Mouse (Mus musculus): ENCODE data around the gene C2cd2l. TPM values are rescaled to one million over a fixed set of nuclear protein-coding genes. Genes with fewer than 3 reads are reported as not detected.
"Not testable (repeated sequence)": the region's sequence is repeated elsewhere in the genome, so short reads cannot be mapped to it uniquely, and the experiment has no call there.

The C2cd2l gene
- polyA plus RNA-seq, 1 experiment from 2014 or later, result 11.6 TPM

- Histone ChIP-seq H3K36me3 (ENCODE audit: insufficient read depth, low read length) (0 out of 2 replicates have a peak, but pooled peaks cover 13% of the 10 kb centered on the region), H3K9ac (ENCODE audit: low read depth, low read length) (peak overlapping the region; percentile 81), H3K27me3 (ENCODE audit: insufficient read depth, low read length) (no peaks in the 10 kb centered on the region), H3K9me3 (replicated peaks; ENCODE audit: low read length) (no peaks in the 10 kb centered on the region), H3K4me3 (replicated peaks; ENCODE audit: low read depth, low read length) (peak overlapping the region; percentile 76), H3K4me2 (ENCODE audit: low read length) (peak overlapping the region; percentile 80), H3K4me1 (replicated peaks; ENCODE audit: insufficient read depth, low read length) (peaks cover 8% of the 10 kb centered on the region; the same call in 1 of the 2 replicates), H3K27ac (peak overlapping the region; percentile 94)
- WGBS, result under 1% methylated on average over 38 of the region's 38 CpGs
- TF ChIP-seq CTCF (IDR thresholded peaks at IDR 0.05; ENCODE audit: low read depth), result no peak
- DNase-seq (ENCODE audit: low spot score), result peak; percentile 95
- ATAC-seq (replicated peaks; ENCODE audit: low FRiP score, low read depth), result peak; percentile 94
Observed at GRCm38 (mm10) chr9:44326371-44327063, 6.4 kb upstream of the C2cd2l start.

GRCm38 (mm10) chr9:44325768-44326370 lies 5.8 kb upstream of the C2cd2l start, which contains the start of gene Dpagt1:
TSS of gene Dpagt1 (plus strand) at chr9:44326019.
- Histone ChIP-seq H3K27me3 (ENCODE audit: insufficient read depth, low read length) (no peaks in the 10 kb centered on the region), H3K27ac (peak within 1 kb of the TSS; percentile 94), H3K9ac (ENCODE audit: low read depth, low read length) (peak within 1 kb of the TSS; percentile 81), H3K4me3 (replicated peaks; ENCODE audit: low read depth, low read length) (peak within 1 kb of the TSS; percentile 76), H3K4me1 (replicated peaks; ENCODE audit: insufficient read depth, low read length) (peaks cover 8% of the 10 kb centered on the region; the same call in 1 of the 2 replicates), H3K4me2 (ENCODE audit: low read length) (peak within 1 kb of the TSS; percentile 80), H3K36me3 (ENCODE audit: insufficient read depth, low read length) (0 out of 2 replicates have a peak, but pooled peaks cover 8% of the 10 kb centered on the region), H3K9me3 (replicated peaks; ENCODE audit: low read length) (no peaks in the 10 kb centered on the region)
- ATAC-seq (replicated peaks; ENCODE audit: low FRiP score, low read depth) (no peak), DNase-seq (ENCODE audit: low spot score) (no peak)
- no peak for TF ChIP-seq CTCF (IDR thresholded peaks at IDR 0.05; ENCODE audit: low read depth)
- 2% methylated on average over 12 of the region's 12 CpGs for WGBS

GRCm38 (mm10) chr9:44325032-44325767 lies 5.1 kb upstream of the C2cd2l start:
- H3K27me3 ChIP-seq (ENCODE audit: insufficient read depth, low read length); H3K4me3 ChIP-seq (replicated peaks; ENCODE audit: low read depth, low read length); H3K4me1 ChIP-seq (replicated peaks; ENCODE audit: insufficient read depth, low read length); H3K9me3 ChIP-seq (replicated peaks; ENCODE audit: low read length); DNase-seq (ENCODE audit: low spot score); ATAC-seq (replicated peaks; ENCODE audit: low FRiP score, low read depth); H3K36me3 ChIP-seq (ENCODE audit: insufficient read depth, low read length): not testable (repeated sequence)
- 67% methylated on average over 7 of the region's 8 CpGs for WGBS
- Histone ChIP-seq H3K27ac (peak overlapping the region; percentile 94; the same call in 1 of the 2 replicates), H3K9ac (ENCODE audit: low read depth, low read length) (0 out of 2 replicates have a peak overlapping the region, but pooled peaks have one; percentile 81), H3K4me2 (ENCODE audit: low read length) (peak overlapping the region; percentile 80; the same call in 1 of the 2 replicates)

GRCm38 (mm10) chr9:44324147-44324546 lies 4.1 kb upstream of the C2cd2l start:
- H3K9ac ChIP-seq (ENCODE audit: low read depth, low read length), result no peak overlapping the region
- no peak overlapping the region for H3K4me3 ChIP-seq (replicated peaks; ENCODE audit: low read depth, low read length)
- no peak overlapping the region for H3K27ac ChIP-seq
- DNase-seq (ENCODE audit: low spot score) (no peak), ATAC-seq (replicated peaks; ENCODE audit: low FRiP score, low read depth) (no peak)
- no peak overlapping the region for H3K4me2 ChIP-seq (ENCODE audit: low read length)
- H3K4me1 ChIP-seq (replicated peaks; ENCODE audit: insufficient read depth, low read length), result peaks cover 11% of the 10 kb centered on the region
- no peak for TF ChIP-seq CTCF (IDR thresholded peaks at IDR 0.05; ENCODE audit: low read depth)
- H3K9me3 ChIP-seq (replicated peaks; ENCODE audit: low read length), result no peaks in the 10 kb centered on the region
- no peaks in the 10 kb centered on the region for H3K36me3 ChIP-seq (ENCODE audit: insufficient read depth, low read length)
- 63% methylated on average over 6 of the region's 6 CpGs for WGBS
- no peaks in the 10 kb centered on the region for H3K27me3 ChIP-seq (ENCODE audit: insufficient read depth, low read length)

- not testable (repeated sequence) for H3K9me3 ChIP-seq (replicated peaks; ENCODE audit: low read length); DNase-seq (ENCODE audit: low spot score); ATAC-seq (replicated peaks; ENCODE audit: low FRiP score, low read depth); H3K4me3 ChIP-seq (replicated peaks; ENCODE audit: low read depth, low read length); H3K36me3 ChIP-seq (ENCODE audit: insufficient read depth, low read length); H3K4me2 ChIP-seq (ENCODE audit: low read length); H3K27ac ChIP-seq; H3K27me3 ChIP-seq (ENCODE audit: insufficient read depth, low read length); H3K9ac ChIP-seq (ENCODE audit: low read depth, low read length)
- 84% methylated on average over 4 of the region's 4 CpGs for WGBS
- TF ChIP-seq CTCF (IDR thresholded peaks at IDR 0.05; ENCODE audit: low read depth), result peak; percentile 43
- H3K4me1 ChIP-seq (replicated peaks; ENCODE audit: insufficient read depth, low read length), result peaks cover 16% of the 10 kb centered on the region
Observed at GRCm38 (mm10) chr9:44323656-44324055, 3.6 kb upstream of the C2cd2l start.

- Histone ChIP-seq H3K4me1 (replicated peaks; ENCODE audit: insufficient read depth, low read length) (peaks cover 16% of the 10 kb centered on the region), H3K9me3 (replicated peaks; ENCODE audit: low read length) (no peaks in the 10 kb centered on the region), H3K36me3 (ENCODE audit: insufficient read depth, low read length) (peaks cover 8% of the 10 kb centered on the region), H3K4me2 (ENCODE audit: low read length) (peak overlapping the region; percentile 93), H3K4me3 (replicated peaks; ENCODE audit: low read depth, low read length) (peak overlapping the region; percentile 84; the same call in 1 of the 2 replicates), H3K27me3 (ENCODE audit: insufficient read depth, low read length) (no peaks in the 10 kb centered on the region), H3K27ac (0 out of 2 replicates have a peak overlapping the region, but pooled peaks have one; percentile 43), H3K9ac (ENCODE audit: low read depth, low read length) (peak overlapping the region; percentile 46)
- ATAC-seq (replicated peaks; ENCODE audit: low FRiP score, low read depth) (no peak), DNase-seq (ENCODE audit: low spot score) (peak; percentile 61)
- no peak for TF ChIP-seq CTCF (IDR thresholded peaks at IDR 0.05; ENCODE audit: low read depth)
- 25% methylated on average over 6 of the region's 6 CpGs for WGBS
Observed at GRCm38 (mm10) chr9:44320799-44321133, 681 bp upstream of the C2cd2l start.

Data from kidney, postnatal 0 days (tissue).